Mouse (Mus musculus): ENCODE measurements at regions not wholly inside any gene's neighbourhood (a gene's known extent, or its start where the extent isn't known, plus 50 kb on each side); places are given as distances from the start of the nearest gene placed in this dataset.

GRCm38 (mm10) chr1:193572411-193572810, 202.3 kb upstream of the Camk1g start:
- TF ChIP-seq CTCF (IDR thresholded peaks at IDR 0.05; ENCODE audit: extremely low read depth, insufficient read length, insufficient replicate concordance, low read depth, low read length) (no peak), POLR2A (IDR thresholded peaks at IDR 0.05; ENCODE audit: low read depth, low read length) (no peak)

Data from small intestine, adult 2 months (tissue).